Mouse (Mus musculus) cortical plate, adult 2 months (tissue): ENCODE data around the gene Iqcd. TPM values are rescaled to one million over a fixed set of nuclear protein-coding genes. Genes with fewer than 3 reads are reported as not detected.
A peak's percentile ranks its signal among the peaks of the same experiment; 100 is the strongest.

Experiments
- H3K27ac ChIP-seq: fragments of 200-500 bp; 2 replicates; pipeline ENCODE4 v1.5.1; 2012; ENCODE audit warnings: low read length, control low read depth, inconsistent platforms; ENCODE audit not compliant: insufficient read depth
- H3K4me1 ChIP-seq: fragments of 200-500 bp; 2 replicates; pipeline ENCODE4 v1.6.1; 2011; ENCODE audit warnings: low read length; ENCODE audit not compliant: control insufficient read depth, insufficient read depth
- H3K4me3 ChIP-seq: fragments of 200-500 bp; 2 replicates; pipeline ENCODE4 v1.5.1; 2011; ENCODE audit warnings: mild to moderate bottlenecking, low read length, control low read depth; ENCODE audit not compliant: insufficient read depth
- CTCF ChIP-seq: fragments of 200-500 bp; IDR thresholded peaks from 2 replicates; pipeline ENCODE4 v1.5.1; 2011; ENCODE audit warnings: mild to moderate bottlenecking, control low read depth, low read length; ENCODE audit not compliant: insufficient read depth; ENCODE audit errors: extremely low read depth
- POLR2A ChIP-seq: fragments of 200-500 bp; IDR thresholded peaks from 2 replicates; pipeline ENCODE4 v1.6.1; 2011; ENCODE audit warnings: mild to moderate bottlenecking, low read length, control low read depth; ENCODE audit not compliant: insufficient read depth; ENCODE audit errors: extremely low read depth
- polyA plus RNA-seq: library from polyadenylated mRNA; depleted of rRNA; stranded (reverse); fragments of >200 nt; gene quantifications from 2 replicates; pipeline ENCODE4 v1.2.3, GENCODE M21; 2012

Iqcd gene
- polyA plus RNA-seq, 1 experiment = 2.5 TPM

- no peak overlapping the region for H3K4me3 ChIP-seq
- H3K4me1 ChIP-seq = peaks cover 3% of the 10 kb centered on the region; the same call in 1 of the 2 replicates
- H3K27ac ChIP-seq = no peak overlapping the region
- TF ChIP-seq CTCF (no peak), POLR2A (no peak)
These were observed 37.6 kb downstream of the Iqcd start for GRCm38 (mm10) chr5:120626399-120626798.

DNA sequence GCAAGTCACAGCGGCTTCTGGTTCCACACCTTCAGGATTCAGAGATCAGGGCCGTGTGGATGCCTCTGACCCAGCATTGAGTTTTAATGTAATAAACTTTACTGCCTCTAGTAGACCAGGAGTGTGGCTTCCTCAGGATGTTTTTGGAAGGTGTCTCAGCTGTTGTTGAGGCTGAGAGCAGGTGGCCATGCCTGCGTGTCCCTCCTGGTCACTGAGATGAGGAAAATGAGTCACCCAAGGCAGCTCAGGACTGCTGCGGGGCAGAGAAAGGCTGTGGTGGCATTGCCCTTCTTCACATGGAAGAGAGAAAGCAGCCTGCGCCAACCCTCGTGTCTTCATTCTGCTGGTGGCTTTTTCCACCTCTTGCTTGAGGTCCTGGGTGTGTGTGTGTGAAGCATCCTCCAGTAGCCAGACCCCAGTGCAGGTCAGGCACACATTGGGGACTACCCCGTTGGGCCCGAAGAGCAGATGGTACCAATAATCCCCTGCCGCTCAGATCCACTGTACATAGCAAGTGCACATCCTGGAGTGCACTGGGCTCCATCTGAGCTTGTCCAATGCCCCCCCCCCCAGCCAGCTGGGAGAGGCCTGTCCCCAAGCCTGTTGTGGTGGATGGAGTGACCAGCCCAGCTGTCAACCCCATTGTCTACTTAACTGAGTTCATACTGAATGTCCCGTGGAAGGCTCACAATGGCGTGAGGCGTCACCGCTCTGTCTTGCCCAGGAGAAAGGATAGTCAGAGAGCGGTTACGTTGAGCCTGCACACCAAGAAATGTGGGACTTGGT is 38.9 kb downstream of the Iqcd start:
- TF ChIP-seq POLR2A (no peak), CTCF (no peak)
- Histone ChIP-seq H3K4me3 (no peak overlapping the region), H3K4me1 (no peaks in the 10 kb centered on the region), H3K27ac (no peak overlapping the region)

- TF ChIP-seq POLR2A (no peak), CTCF (no peak)
- Histone ChIP-seq H3K4me1 (no peaks in the 10 kb centered on the region), H3K27ac (no peak overlapping the region), H3K4me3 (no peak overlapping the region)
These were observed 39.8 kb downstream of the Iqcd start for GRCm38 (mm10) chr5:120628624-120629023.

DNA sequence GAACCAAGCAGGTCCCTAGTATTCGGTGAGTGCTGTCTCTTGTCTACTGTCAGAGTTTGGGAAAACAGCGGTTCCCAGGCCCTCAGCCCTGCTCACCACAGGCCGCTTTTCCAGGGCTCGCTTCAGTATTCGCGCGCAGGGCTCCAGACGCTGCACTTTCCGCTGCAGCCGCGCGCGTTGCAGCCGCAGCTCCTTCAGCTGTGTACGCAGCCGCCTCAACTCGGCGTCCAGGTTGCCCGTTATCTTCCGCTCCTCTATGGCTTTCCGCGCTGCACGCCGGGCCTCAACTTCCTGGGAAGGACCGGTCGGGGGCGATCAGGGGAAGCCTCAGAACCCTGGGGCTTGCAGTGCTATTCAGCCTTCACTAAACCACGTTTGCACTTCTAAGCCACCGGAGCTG is 42.3 kb downstream of the Iqcd start:
- Histone ChIP-seq H3K4me1 (no peaks in the 10 kb centered on the region; the same call in 1 of the 2 replicates), H3K27ac (no peak overlapping the region), H3K4me3 (no peak overlapping the region)
- TF ChIP-seq CTCF = no peak
- no peak for TF ChIP-seq POLR2A

GRCm38 (mm10) chr5:120631892-120632291 is 43.1 kb downstream of the Iqcd start:
- peaks cover 2% of the 10 kb centered on the region; the same call in 1 of the 2 replicates for H3K4me1 ChIP-seq
- H3K27ac ChIP-seq = no peak overlapping the region

GRCm38 (mm10) chr5:120634131-120634530 is 45.3 kb downstream of the Iqcd start, which contains the start of gene Cfap73:
Gene Cfap73, minus strand, starts transcription at chr5:120634235.
- no peak for TF ChIP-seq CTCF
- Histone ChIP-seq H3K4me1 (peaks cover 2% of the 10 kb centered on the region; the same call in 1 of the 2 replicates), H3K4me3 (no peak within 1 kb of the TSS), H3K27ac (no peak within 1 kb of the TSS)

More at GRCm38 (mm10) chr5:120631892-120632291, 43.1 kb downstream of the Iqcd start:
- no peak for TF ChIP-seq CTCF
- no peak for TF ChIP-seq POLR2A
- H3K4me3 ChIP-seq = no peak overlapping the region

GRCm38 (mm10) chr5:120634860-120635259 is 46.0 kb downstream of the Iqcd start:
- Histone ChIP-seq H3K4me1 (peaks cover 2% of the 10 kb centered on the region; the same call in 1 of the 2 replicates), H3K4me3 (no peak overlapping the region), H3K27ac (no peak overlapping the region)
- TF ChIP-seq CTCF (no peak), POLR2A (no peak)

DNA sequence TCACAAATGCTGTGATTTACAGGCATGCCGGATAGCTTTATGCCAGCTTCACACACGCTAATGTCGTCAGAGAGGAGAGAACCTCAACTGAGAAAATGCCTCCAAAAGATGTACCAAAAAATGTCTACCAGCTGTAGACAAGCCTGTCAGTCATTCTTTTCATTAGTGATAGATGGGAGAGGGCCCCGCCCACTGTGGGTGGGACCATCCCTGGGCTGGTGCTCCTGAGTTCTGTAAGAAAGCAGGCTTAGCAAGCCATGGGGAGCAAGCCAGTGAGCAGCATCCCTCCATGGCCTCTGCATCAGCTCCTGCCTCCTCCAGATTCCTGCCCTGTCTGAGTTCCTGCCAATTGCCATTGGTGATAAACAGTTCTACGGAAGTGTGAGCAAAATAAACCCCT is 46.8 kb downstream of the Iqcd start:
- H3K27ac ChIP-seq = peak overlapping the region; percentile 64; the same call in 1 of the 2 replicates
- peaks cover 4% of the 10 kb centered on the region for H3K4me1 ChIP-seq
- TF ChIP-seq POLR2A (no peak), CTCF (no peak)
- no peak overlapping the region for H3K4me3 ChIP-seq

GRCm38 (mm10) chr5:120640094-120640493 is 51.3 kb downstream of the Iqcd start:
- Histone ChIP-seq H3K27ac (no peak overlapping the region), H3K4me1 (peaks cover 4% of the 10 kb centered on the region), H3K4me3 (no peak overlapping the region)
- TF ChIP-seq POLR2A = no peak
- no peak for TF ChIP-seq CTCF
